Mouse (Mus musculus) embryonic facial prominence, embryonic 14.5 days (tissue): Measurements from ENCODE around the gene Mid1. TPM values are rescaled to one million over a fixed set of nuclear protein-coding genes. Genes with fewer than 3 reads are reported as not detected.
"Not testable (repeated sequence)": the region's sequence is repeated elsewhere in the genome, so short reads cannot be mapped to it uniquely, and the experiment has no call there.

ENCODE experiments used
- ATAC-seq: fragments of 200-750 bp; cut with Nextera tagmentation; 2 replicates; pipeline ENCODE4 v1.8.0; 2017; ENCODE audit warnings: low read depth, moderate number of reproducible peaks, moderate TSS enrichment
- DNase-seq: peaks from one replicate; pipeline ENCODE4 v3.0.0-alpha.2; 2015; ENCODE audit warnings: low spot score
- H3K27ac ChIP-seq: fragments of 300-500 bp; sonication (generic); replicated peaks from 2 replicates; pipeline ENCODE4 v1.5.1; 2014; ENCODE audit warnings: low read depth, mild to moderate bottlenecking, low read length, moderate library complexity
- H3K27me3 ChIP-seq: fragments of 300-500 bp; sonication (generic); replicated peaks from 2 replicates; pipeline ENCODE4 v1.6.1; 2014; ENCODE audit warnings: low read length; ENCODE audit not compliant: control insufficient read depth, insufficient read depth
- H3K36me3 ChIP-seq: fragments of 300-500 bp; sonication (generic); 2 replicates; pipeline ENCODE4 v1.6.1; 2014; ENCODE audit warnings: low read length, mixed read lengths; ENCODE audit not compliant: control insufficient read depth, insufficient read depth
- H3K4me1 ChIP-seq: fragments of 300-500 bp; sonication (generic); 2 replicates; pipeline ENCODE4 v1.6.1; 2014; ENCODE audit warnings: antibody characterized with exemption, low read length; ENCODE audit not compliant: control insufficient read depth, insufficient read depth
- H3K4me2 ChIP-seq: fragments of 300-500 bp; sonication (generic); 2 replicates; pipeline ENCODE4 v1.6.1; 2014; ENCODE audit warnings: low read depth, mild to moderate bottlenecking, low read length, moderate library complexity, mixed read lengths
- H3K4me3 ChIP-seq: fragments of 300-500 bp; sonication (generic); 2 replicates; pipeline ENCODE4 v1.5.1; 2014; ENCODE audit warnings: low read depth, mild to moderate bottlenecking, low read length
- H3K9ac ChIP-seq: fragments of 300-500 bp; sonication (generic); 2 replicates; pipeline ENCODE4 v1.6.1; 2014; ENCODE audit warnings: low read depth, mild to moderate bottlenecking, low read length, moderate library complexity, mixed read lengths
- H3K9me3 ChIP-seq: fragments of 300-500 bp; sonication (generic); 2 replicates; pipeline ENCODE4 v1.6.1; 2016; ENCODE audit warnings: low read length; ENCODE audit not compliant: control insufficient read depth
- WGBS: fragments of 180-500 bp; shearing (Covaris S2); extraction: QIAGEN DNeasy Blood & Tissue Kit; methylation state at CpG from one replicate; pipeline ENCODE4 v1.1.7; 2014; 5-methylcytosine and 5-hydroxymethylcytosine counted together
- polyA plus RNA-seq: library from polyadenylated mRNA; unstranded; fragments of >200 nt; fragmentation: Nextera tagmentation; extraction: Ambion mirVana; gene quantifications from 2 replicates; pipeline ENCODE4 v1.2.1, GENCODE M21; 2014

The Mid1 gene
- polyA plus RNA-seq, 1 experiment from 2014 or later, result 10.4 TPM

GRCm38 (mm10) chrX:169979461-169980202 lies 294.6 kb downstream of the Mid1 start:
- not testable (repeated sequence) for H3K27ac ChIP-seq, H3K4me1 ChIP-seq, H3K27me3 ChIP-seq, H3K9ac ChIP-seq, DNase-seq, ATAC-seq, H3K4me3 ChIP-seq
- Histone ChIP-seq H3K9me3 (peaks cover 34% of the 10 kb centered on the region), H3K36me3 (peaks cover 48% of the 10 kb centered on the region), H3K4me2 (peak overlapping the region; percentile 3; the same call in 1 of the 2 replicates)
- WGBS, result 81% methylated on average over 20 of the region's 20 CpGs

GRCm38 (mm10) chrX:169980203-169980556 lies 295.2 kb downstream of the Mid1 start:
- H3K36me3 ChIP-seq, result peaks cover 54% of the 10 kb centered on the region
- not testable (repeated sequence) for H3K27me3 ChIP-seq, H3K4me1 ChIP-seq, H3K4me3 ChIP-seq, H3K27ac ChIP-seq, DNase-seq, ATAC-seq, H3K4me2 ChIP-seq, H3K9ac ChIP-seq
- peaks cover 37% of the 10 kb centered on the region for H3K9me3 ChIP-seq
- 80% methylated on average over 6 of the region's 6 CpGs for WGBS

DNA sequence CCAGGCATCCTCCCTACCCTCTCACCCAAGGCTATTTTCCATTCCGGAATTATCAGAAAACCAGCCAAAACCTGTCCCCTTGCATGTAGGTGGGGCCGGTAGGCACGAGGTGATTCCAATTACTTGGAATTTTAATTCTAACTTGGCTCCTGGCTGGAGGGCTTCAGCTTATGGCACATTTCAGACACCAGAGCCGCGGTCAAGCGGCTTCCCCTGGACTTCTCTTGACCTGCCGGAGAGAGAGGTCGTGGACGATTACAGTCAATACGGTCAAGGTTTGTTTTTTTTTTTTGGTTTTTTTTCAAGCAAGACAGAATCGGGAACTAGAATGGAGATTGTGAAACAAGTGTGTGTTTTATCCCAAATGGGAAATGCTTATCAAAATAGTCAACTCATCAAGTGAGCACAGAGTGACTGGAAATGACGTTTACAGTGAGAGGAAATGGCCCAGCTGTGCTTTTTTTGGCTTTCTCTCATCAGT lies 295.9 kb downstream of the Mid1 start:
- DNase-seq (no peak), ATAC-seq (no peak)
- no peaks in the 10 kb centered on the region for H3K4me1 ChIP-seq
- WGBS, result 81% methylated on average over 12 of the region's 12 CpGs
- peaks cover 60% of the 10 kb centered on the region for H3K36me3 ChIP-seq
- H3K27me3 ChIP-seq, result no peaks in the 10 kb centered on the region
- H3K9ac ChIP-seq, result no peak overlapping the region
- no peak overlapping the region for H3K4me3 ChIP-seq
- H3K9me3 ChIP-seq, result peaks cover 43% of the 10 kb centered on the region
- H3K4me2 ChIP-seq, result no peak overlapping the region
- H3K27ac ChIP-seq, result no peak overlapping the region

- H3K27ac ChIP-seq, ATAC-seq, H3K27me3 ChIP-seq, H3K4me3 ChIP-seq, DNase-seq, H3K9ac ChIP-seq, H3K4me2 ChIP-seq, H3K4me1 ChIP-seq: not testable (repeated sequence)
- WGBS, result 89% methylated on average over 19 of the region's 19 CpGs
- Histone ChIP-seq H3K36me3 (peaks cover 68% of the 10 kb centered on the region), H3K9me3 (peaks cover 50% of the 10 kb centered on the region)
Observed at GRCm38 (mm10) chrX:169981761-169982181, 296.8 kb downstream of the Mid1 start.

- H3K27me3 ChIP-seq, H3K4me1 ChIP-seq, ATAC-seq, H3K4me2 ChIP-seq, H3K4me3 ChIP-seq, H3K27ac ChIP-seq, H3K9ac ChIP-seq, DNase-seq: not testable (repeated sequence)
- H3K9me3 ChIP-seq, result peaks cover 57% of the 10 kb centered on the region
- peaks cover 73% of the 10 kb centered on the region for H3K36me3 ChIP-seq
- WGBS, result 86% methylated on average over 23 of the region's 23 CpGs
Observed at GRCm38 (mm10) chrX:169982606-169983400, 297.8 kb downstream of the Mid1 start.

GRCm38 (mm10) chrX:169983401-169984165 lies 298.6 kb downstream of the Mid1 start:
- not testable (repeated sequence) for ATAC-seq, H3K4me2 ChIP-seq, H3K27ac ChIP-seq, H3K4me3 ChIP-seq, H3K4me1 ChIP-seq, H3K27me3 ChIP-seq, DNase-seq, H3K9ac ChIP-seq
- Histone ChIP-seq H3K9me3 (peaks cover 61% of the 10 kb centered on the region), H3K36me3 (peaks cover 75% of the 10 kb centered on the region)
- WGBS, result 82% methylated on average over 19 of the region's 19 CpGs

DNA sequence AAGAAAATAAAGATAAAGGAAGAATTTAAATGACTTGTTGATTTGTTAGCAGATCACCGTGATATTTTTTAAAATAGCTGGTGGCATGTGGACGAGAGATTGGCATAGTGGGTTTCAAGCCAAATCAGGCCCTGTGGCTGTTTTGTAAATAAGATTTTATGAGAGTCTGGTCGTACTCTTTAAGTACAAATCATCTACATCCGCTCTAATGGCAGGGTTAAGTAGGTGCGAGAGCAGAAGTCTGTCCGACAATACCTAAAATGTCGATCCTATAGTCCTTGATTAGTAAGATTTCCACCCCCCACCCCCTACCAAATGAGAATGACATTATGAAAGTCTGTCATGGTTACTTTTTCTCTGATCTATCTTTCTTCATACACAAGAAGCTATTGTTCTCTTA lies 299.3 kb downstream of the Mid1 start:
- peaks cover 80% of the 10 kb centered on the region for H3K36me3 ChIP-seq
- not testable (repeated sequence) for H3K9ac ChIP-seq, H3K4me1 ChIP-seq, H3K4me3 ChIP-seq, H3K4me2 ChIP-seq, H3K27ac ChIP-seq, DNase-seq, ATAC-seq, H3K27me3 ChIP-seq
- WGBS, result 89% methylated on average over 7 of the region's 7 CpGs
- peaks cover 68% of the 10 kb centered on the region for H3K9me3 ChIP-seq

GRCm38 (mm10) chrX:169984853-169985252 lies 299.9 kb downstream of the Mid1 start:
- not testable (repeated sequence) for DNase-seq, H3K4me1 ChIP-seq, H3K4me2 ChIP-seq, H3K27me3 ChIP-seq, ATAC-seq, H3K4me3 ChIP-seq, H3K27ac ChIP-seq, H3K9ac ChIP-seq
- 92% methylated on average over 21 of the region's 21 CpGs for WGBS
- Histone ChIP-seq H3K9me3 (peaks cover 73% of the 10 kb centered on the region), H3K36me3 (peaks cover 82% of the 10 kb centered on the region)
